Mouse (Mus musculus): Measurements from ENCODE around the gene Grk2. TPM values are rescaled to one million over a fixed set of nuclear protein-coding genes. Genes with fewer than 3 reads are reported as not detected.

The Grk2 gene
- polyA plus RNA-seq (2015; fragmentation: Nextera tagmentation; extraction: Ambion mirVana): 12.4 and 13.2 TPM in 2 replicates

DNA sequence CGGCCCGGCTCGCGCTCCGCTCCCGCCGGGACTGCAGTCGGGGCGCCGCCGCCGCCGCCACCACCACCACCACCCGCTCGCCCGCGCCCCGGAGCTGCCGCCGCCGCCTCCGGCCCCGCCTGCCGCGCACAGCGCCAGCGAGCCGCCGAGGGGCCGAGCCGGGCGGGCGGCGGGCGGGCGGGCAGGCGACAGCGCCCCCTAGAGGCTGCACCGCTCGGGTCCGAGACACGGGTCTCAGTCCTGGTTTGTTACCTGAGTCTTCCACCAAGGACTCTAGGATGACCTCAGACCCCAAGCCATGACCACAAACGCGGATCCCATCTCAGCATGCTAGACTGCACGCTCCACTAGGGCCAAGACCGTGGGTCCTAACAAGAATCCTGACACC lies at the start of gene Grk2:
Gene Grk2 (minus strand): TSS at position 33 of the 388 bp plus-strand sequence.
- H3K27me3 ChIP-seq: 0 out of 2 replicates have a peak, but pooled peaks cover 6% of the 10 kb centered on the region
- H3K4me3 ChIP-seq (replicated peaks): peak within 1 kb of the TSS; percentile 80
- H3K4me2 ChIP-seq: peak within 1 kb of the TSS; percentile 90
- ATAC-seq (ENCODE audit: insufficient read depth): peak; percentile 84
- peaks cover 50% of the 10 kb centered on the region for H3K4me1 ChIP-seq (replicated peaks)
- 0% methylated on average over 29 of the region's 46 CpGs for WGBS (ENCODE audit: insufficient replicate concordance)
- peak within 1 kb of the TSS; percentile 97 for H3K9ac ChIP-seq
- H3K9me3 ChIP-seq (replicated peaks): no peaks in the 10 kb centered on the region
- H3K27ac ChIP-seq (replicated peaks): peak within 1 kb of the TSS; percentile 82
- no peaks in the 10 kb centered on the region for H3K36me3 ChIP-seq (replicated peaks)

DNA sequence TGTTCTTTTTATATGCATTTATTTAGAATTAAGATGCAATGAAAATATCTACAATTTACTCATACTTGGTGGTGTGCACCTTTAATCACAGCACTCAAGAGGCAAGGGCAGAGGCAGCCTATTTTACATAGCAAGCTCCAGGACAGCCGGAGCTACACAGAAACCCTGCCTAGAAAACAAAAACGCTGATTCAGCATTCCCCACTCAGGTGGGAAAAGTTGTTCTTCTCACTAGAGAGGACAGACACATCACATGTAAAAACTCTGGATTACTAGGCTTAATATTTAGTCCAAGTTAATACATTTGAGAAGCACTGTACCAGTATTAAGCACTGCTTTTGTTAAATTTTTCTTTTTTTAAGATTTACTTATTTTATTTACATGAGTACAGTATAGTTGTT lies 43.4 kb upstream of the Grk2 start:
- 82% methylated on average over 2 of the region's 2 CpGs for WGBS (ENCODE audit: insufficient replicate concordance)
- H3K27me3 ChIP-seq: no peaks in the 10 kb centered on the region
- no peaks in the 10 kb centered on the region for H3K4me1 ChIP-seq (replicated peaks)
- H3K4me3 ChIP-seq (replicated peaks): no peak overlapping the region
- ATAC-seq (ENCODE audit: insufficient read depth): no peak
- H3K36me3 ChIP-seq (replicated peaks): peaks cover 76% of the 10 kb centered on the region
- no peaks in the 10 kb centered on the region for H3K9me3 ChIP-seq (replicated peaks)
- H3K9ac ChIP-seq: no peak overlapping the region
- H3K27ac ChIP-seq (replicated peaks): no peak overlapping the region
- H3K4me2 ChIP-seq: no peak overlapping the region

DNA sequence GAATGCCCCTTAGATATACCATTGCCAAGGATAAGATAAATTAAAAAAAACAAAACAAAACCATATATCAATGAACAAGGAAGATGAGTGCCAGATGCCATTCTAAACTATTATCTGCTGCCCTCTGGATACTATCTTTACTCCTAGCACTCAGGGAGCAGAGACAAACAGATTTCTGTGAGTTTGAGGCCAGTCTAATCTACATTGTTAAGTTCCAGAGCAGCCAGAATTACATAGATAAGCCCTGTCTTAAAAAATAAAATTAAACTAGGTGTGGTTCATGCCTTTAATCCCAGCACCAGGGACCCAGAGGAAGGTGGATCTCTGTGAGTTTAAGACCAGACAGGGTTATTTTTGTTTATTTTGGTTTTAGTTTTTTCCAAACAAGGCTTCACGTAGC lies 40.5 kb upstream of the Grk2 start:
- ATAC-seq (ENCODE audit: insufficient read depth): no peak
- Histone ChIP-seq H3K36me3 (replicated peaks) (peaks cover 84% of the 10 kb centered on the region), H3K9ac (no peak overlapping the region), H3K4me1 (replicated peaks) (no peaks in the 10 kb centered on the region), H3K4me3 (replicated peaks) (no peak overlapping the region), H3K4me2 (no peak overlapping the region), H3K27me3 (no peaks in the 10 kb centered on the region), H3K9me3 (replicated peaks) (no peaks in the 10 kb centered on the region), H3K27ac (replicated peaks) (no peak overlapping the region)
- WGBS (ENCODE audit: insufficient replicate concordance): 71% methylated on average over 1 of the region's 1 CpGs

DNA sequence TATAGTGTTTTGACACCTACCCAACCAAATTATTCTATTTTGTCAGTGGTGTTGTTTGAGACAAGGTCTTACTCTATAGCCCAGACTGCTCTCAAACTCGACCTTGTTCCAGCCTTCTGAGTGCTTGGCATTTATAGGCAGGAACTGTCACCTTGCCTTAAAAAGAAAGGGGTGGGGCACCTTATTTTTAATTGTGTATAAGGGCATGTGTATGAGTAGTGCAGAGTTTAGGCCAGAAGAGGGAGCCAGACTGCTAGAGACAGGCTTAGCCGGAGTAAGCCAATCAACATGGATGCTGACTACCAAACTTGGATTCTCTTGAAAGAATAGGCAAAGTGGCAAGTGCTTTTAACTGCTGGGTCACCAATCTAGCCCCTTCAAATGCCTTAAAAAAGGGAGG lies 32.1 kb upstream of the Grk2 start:
- Histone ChIP-seq H3K27me3 (no peaks in the 10 kb centered on the region), H3K4me3 (replicated peaks) (no peak overlapping the region), H3K36me3 (replicated peaks) (peaks cover 50% of the 10 kb centered on the region), H3K9ac (no peak overlapping the region), H3K4me1 (replicated peaks) (peaks cover 17% of the 10 kb centered on the region), H3K4me2 (no peak overlapping the region), H3K27ac (replicated peaks) (no peak overlapping the region), H3K9me3 (replicated peaks) (no peaks in the 10 kb centered on the region)
- ATAC-seq (ENCODE audit: insufficient read depth): no peak
- 23% methylated on average over 2 of the region's 2 CpGs for WGBS (ENCODE audit: insufficient replicate concordance)

DNA sequence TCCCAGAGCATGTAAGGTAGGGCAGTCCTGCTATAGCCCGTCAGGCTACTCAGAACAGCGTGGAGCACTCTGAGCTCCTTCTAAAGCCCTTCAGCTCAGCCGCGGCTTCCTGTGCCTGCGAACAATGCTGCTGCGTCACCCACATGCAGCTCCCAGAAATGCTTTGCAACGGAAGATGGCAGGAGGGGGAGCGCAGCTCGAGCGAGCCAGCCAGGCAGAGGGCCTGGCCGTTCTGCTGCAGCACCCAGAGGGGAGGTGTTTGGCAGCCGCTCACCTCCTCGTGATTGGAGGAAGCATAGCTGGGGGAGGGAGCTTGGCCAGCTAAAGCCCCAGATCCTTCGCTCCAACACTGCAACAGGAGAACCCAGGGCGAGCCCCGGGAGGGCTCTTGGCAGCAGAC lies 27.8 kb upstream of the Grk2 start:
- Histone ChIP-seq H3K36me3 (replicated peaks) (peaks cover 43% of the 10 kb centered on the region), H3K9me3 (replicated peaks) (no peaks in the 10 kb centered on the region), H3K4me1 (replicated peaks) (peaks cover 44% of the 10 kb centered on the region), H3K27me3 (no peaks in the 10 kb centered on the region), H3K4me3 (replicated peaks) (peak overlapping the region; percentile 61), H3K4me2 (peak overlapping the region; percentile 81), H3K27ac (replicated peaks) (peak overlapping the region; percentile 82), H3K9ac (peak overlapping the region; percentile 53)
- ATAC-seq (ENCODE audit: insufficient read depth): peak; percentile 97
- under 1% methylated on average over 16 of the region's 16 CpGs for WGBS (ENCODE audit: insufficient replicate concordance)

DNA sequence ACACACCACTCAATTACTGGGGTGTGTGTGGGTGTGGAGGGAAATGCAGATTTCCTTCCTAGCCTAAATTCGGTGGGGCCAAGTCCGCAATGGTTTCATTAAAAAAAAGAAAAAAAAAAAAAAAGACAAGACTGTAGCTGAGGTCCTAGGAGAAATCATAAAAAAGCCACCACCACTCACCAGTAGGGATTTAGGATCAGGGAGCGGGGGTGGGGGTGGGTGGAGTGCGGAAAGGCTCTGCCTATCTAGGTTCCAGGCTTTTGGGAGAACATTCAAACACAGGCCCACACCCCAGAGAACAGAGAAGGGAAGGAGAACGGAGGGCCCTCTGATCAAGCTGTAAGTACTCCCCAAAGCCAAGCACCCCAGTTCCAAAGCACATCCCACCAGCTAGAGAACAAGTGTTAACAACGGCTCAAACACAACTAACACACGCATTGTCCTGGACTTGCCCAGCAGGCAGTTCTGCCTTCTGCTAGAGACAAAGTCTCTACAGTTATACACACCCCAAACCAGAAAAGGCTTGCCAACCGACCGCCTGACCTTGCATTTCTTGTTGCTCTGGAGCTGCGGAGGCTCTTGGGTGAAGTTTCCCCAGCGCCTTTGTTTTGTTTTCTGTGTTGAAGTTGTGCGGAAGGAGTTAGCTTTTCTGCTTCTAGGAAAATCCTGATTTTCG lies 27.2 kb upstream of the Grk2 start:
- peak overlapping the region; percentile 53 for H3K9ac ChIP-seq
- peak; percentile 25 for ATAC-seq (ENCODE audit: insufficient read depth)
- H3K4me1 ChIP-seq (replicated peaks): peaks cover 44% of the 10 kb centered on the region
- peak overlapping the region; percentile 61 for H3K4me3 ChIP-seq (replicated peaks)
- peak overlapping the region; percentile 82 for H3K27ac ChIP-seq (replicated peaks)
- H3K9me3 ChIP-seq (replicated peaks): no peaks in the 10 kb centered on the region
- H3K4me2 ChIP-seq: peak overlapping the region; percentile 81
- peaks cover 43% of the 10 kb centered on the region for H3K36me3 ChIP-seq (replicated peaks)
- under 1% methylated on average over 13 of the region's 13 CpGs for WGBS (ENCODE audit: insufficient replicate concordance)
- H3K27me3 ChIP-seq: no peaks in the 10 kb centered on the region

DNA sequence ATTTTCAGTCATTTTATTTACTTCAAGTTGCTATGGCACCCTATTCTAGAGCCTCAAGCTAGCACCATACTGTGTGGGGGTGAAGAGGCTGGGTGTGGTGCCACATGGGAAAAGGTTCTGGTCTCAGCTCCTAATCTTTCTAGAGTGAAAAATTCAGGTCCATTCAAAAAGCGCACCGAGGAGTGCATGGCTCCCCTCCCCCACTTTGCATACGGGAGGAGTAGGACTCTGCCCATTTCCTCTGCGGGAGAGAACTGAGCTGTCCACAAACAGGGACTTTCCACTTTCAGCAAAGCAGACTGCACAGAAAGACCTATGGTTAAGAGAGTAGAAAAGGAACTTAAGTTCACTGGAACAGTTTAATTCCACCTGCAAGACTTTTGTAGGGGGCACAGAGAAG lies 26.6 kb upstream of the Grk2 start:
- Histone ChIP-seq H3K4me1 (replicated peaks) (peaks cover 44% of the 10 kb centered on the region), H3K4me3 (replicated peaks) (peak overlapping the region; percentile 61), H3K9ac (peak overlapping the region; percentile 53; the same call in 1 of the 2 replicates), H3K27ac (replicated peaks) (peak overlapping the region; percentile 82; the same call in 1 of the 2 replicates), H3K9me3 (replicated peaks) (no peaks in the 10 kb centered on the region), H3K27me3 (no peaks in the 10 kb centered on the region), H3K4me2 (peak overlapping the region; percentile 81), H3K36me3 (replicated peaks) (peaks cover 45% of the 10 kb centered on the region)
- no peak for ATAC-seq (ENCODE audit: insufficient read depth)
- 0% methylated on average over 4 of the region's 4 CpGs for WGBS (ENCODE audit: insufficient replicate concordance)

DNA sequence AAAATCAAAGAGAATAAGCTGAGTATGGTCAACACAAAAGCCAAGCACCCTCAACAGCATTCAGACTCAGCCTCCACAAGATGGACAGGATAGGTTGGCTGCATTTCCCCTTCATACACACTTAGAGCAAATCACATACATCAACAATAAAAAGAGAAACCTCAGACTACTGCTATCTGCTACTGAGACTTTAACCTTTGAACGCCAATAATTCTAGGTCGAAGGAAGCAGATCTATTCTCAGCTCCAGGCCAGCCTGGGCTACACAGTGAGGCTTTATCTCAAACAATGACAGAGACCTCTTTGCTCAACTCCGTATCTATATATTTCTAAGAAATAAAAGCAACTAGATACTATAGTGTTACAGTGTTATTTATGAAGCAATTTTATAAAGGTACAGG lies 25.3 kb upstream of the Grk2 start:
- peaks cover 44% of the 10 kb centered on the region for H3K4me1 ChIP-seq (replicated peaks)
- H3K4me2 ChIP-seq: no peak overlapping the region
- H3K9me3 ChIP-seq (replicated peaks): no peaks in the 10 kb centered on the region
- no peaks in the 10 kb centered on the region for H3K27me3 ChIP-seq
- no peak overlapping the region for H3K9ac ChIP-seq
- H3K36me3 ChIP-seq (replicated peaks): peaks cover 54% of the 10 kb centered on the region
- H3K4me3 ChIP-seq (replicated peaks): no peak overlapping the region
- ATAC-seq (ENCODE audit: insufficient read depth): no peak
- 57% methylated on average over 3 of the region's 3 CpGs for WGBS (ENCODE audit: insufficient replicate concordance)
- H3K27ac ChIP-seq (replicated peaks): no peak overlapping the region

DNA sequence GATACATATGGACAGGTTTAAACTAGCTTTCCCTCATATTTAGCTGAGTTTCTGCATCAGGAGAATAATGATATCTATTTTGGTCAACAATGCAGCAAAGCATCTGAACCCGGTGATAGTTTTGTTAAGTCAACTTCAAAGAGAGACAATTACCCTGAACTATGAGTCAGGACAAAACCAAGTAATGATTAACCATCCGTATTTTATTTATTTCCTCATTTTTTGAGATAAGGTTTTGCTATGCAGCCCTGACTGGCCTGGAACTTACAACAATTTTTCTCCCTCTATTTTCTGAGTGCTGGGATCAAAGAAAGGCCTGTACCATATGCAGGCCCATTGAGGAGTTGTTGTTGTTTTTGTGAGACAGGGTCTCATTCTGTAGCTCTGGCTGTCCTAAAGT lies 24.6 kb upstream of the Grk2 start:
- Histone ChIP-seq H3K27ac (replicated peaks) (no peak overlapping the region), H3K4me2 (no peak overlapping the region), H3K4me3 (replicated peaks) (no peak overlapping the region), H3K36me3 (replicated peaks) (peaks cover 60% of the 10 kb centered on the region), H3K9ac (no peak overlapping the region), H3K9me3 (replicated peaks) (no peaks in the 10 kb centered on the region), H3K4me1 (replicated peaks) (peaks cover 44% of the 10 kb centered on the region), H3K27me3 (no peaks in the 10 kb centered on the region)
- ATAC-seq (ENCODE audit: insufficient read depth): no peak
- 71% methylated on average over 2 of the region's 2 CpGs for WGBS (ENCODE audit: insufficient replicate concordance)

DNA sequence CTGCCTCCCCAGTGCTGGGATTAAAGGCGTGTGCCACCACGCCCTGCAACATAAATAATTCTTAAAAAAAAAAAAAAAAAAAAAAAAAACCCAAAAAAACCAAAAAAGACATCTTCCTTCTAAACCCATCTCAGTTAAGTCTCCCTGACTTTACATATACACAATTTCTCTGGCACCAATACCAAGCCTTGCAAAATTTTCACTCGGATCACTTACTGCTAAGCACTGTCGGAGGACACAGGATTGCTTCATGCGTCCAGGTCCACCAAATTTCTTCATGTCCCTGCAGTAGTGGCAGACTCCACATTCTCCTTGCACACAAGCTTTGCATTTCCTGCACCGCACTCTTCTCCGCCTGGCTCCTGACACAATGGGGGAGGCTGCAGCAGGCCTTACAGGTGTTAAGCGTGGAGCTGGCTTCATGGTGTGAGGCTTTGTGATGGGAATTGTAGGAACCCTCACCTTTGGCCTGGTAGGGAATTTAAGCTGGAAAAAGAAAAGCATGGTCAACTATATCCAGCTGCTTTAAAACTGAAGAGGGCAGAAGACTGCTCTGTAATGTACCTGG lies 22.8 kb upstream of the Grk2 start:
- H3K27me3 ChIP-seq: no peaks in the 10 kb centered on the region
- no peak overlapping the region for H3K4me2 ChIP-seq
- ATAC-seq (ENCODE audit: insufficient read depth): no peak
- no peaks in the 10 kb centered on the region for H3K9me3 ChIP-seq (replicated peaks)
- H3K27ac ChIP-seq (replicated peaks): no peak overlapping the region
- H3K9ac ChIP-seq: no peak overlapping the region
- no peak overlapping the region for H3K4me3 ChIP-seq (replicated peaks)
- H3K36me3 ChIP-seq (replicated peaks): peaks cover 78% of the 10 kb centered on the region
- WGBS (ENCODE audit: insufficient replicate concordance): 87% methylated on average over 8 of the region's 8 CpGs
- H3K4me1 ChIP-seq (replicated peaks): peaks cover 33% of the 10 kb centered on the region

DNA sequence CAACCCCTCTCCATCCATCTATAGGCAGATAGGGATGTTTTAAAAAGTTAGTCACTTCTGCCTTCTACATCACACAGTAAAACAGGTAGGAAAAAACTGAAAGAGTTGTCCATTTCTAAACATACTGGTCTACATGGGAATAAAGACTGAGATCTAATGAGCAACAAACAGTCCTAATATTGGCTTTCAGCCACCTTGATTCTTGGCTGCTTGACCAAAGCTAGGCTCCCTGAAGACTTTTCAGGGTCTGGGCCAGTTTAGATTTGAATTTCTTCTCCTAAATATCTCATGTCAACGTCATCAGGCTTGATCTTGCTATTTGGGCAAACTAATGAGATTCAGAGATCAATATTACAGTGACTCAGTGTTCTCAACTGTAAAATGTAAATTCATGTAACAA lies 20.9 kb upstream of the Grk2 start:
- WGBS (ENCODE audit: insufficient replicate concordance): 73% methylated on average over 1 of the region's 1 CpGs
- Histone ChIP-seq H3K27me3 (no peaks in the 10 kb centered on the region), H3K9ac (no peak overlapping the region), H3K36me3 (replicated peaks) (peaks cover 93% of the 10 kb centered on the region), H3K27ac (replicated peaks) (no peak overlapping the region), H3K4me3 (replicated peaks) (no peak overlapping the region), H3K4me2 (no peak overlapping the region), H3K4me1 (replicated peaks) (peaks cover 14% of the 10 kb centered on the region), H3K9me3 (replicated peaks) (no peaks in the 10 kb centered on the region)
- ATAC-seq (ENCODE audit: insufficient read depth): no peak

Data from liver, embryonic 15.5 days (tissue).